Mouse (Mus musculus) ES-E14 (cell line): Measurements from ENCODE around the gene Abca7. TPM values are rescaled to one million over a fixed set of nuclear protein-coding genes. Genes with fewer than 3 reads are reported as not detected.

ENCODE experiments used
- DNase-seq: peaks from one replicate; pipeline ENCODE4 v3.0.0-alpha.2; 2013; ENCODE audit warnings: low read depth, low spot score
- H3K27ac ChIP-seq: 2 replicates; pipeline ENCODE4 v1.5.1; 2012; ENCODE audit warnings: low read depth, mild to moderate bottlenecking, low read length, moderate library complexity, mixed read lengths; ENCODE audit not compliant: poor library complexity, insufficient read depth, severe bottlenecking
- H3K36me3 ChIP-seq: 2 replicates; pipeline ENCODE4 v1.6.1; 2012; ENCODE audit warnings: mild to moderate bottlenecking, low read length, moderate library complexity, mixed read lengths; ENCODE audit not compliant: control insufficient read depth, poor library complexity, insufficient read depth, severe bottlenecking
- H3K4me1 ChIP-seq, 2 experiments: fragments of 150-350 bp in 1 of 2; sonication (generic) in 1 of 2; 2 replicates each; pipeline ENCODE4 v1.6.1; 2012; ENCODE audit warnings: low read length in 2 of 2, mild to moderate bottlenecking in 1 of 2, mixed read lengths in 1 of 2; ENCODE audit not compliant: control insufficient read depth in 2 of 2, insufficient read depth in 2 of 2, poor library complexity in 1 of 2
- H3K4me3 ChIP-seq, 2 experiments: fragments of 150-350 bp in 1 of 2; sonication (generic) in 1 of 2; 2 replicates each; pipeline ENCODE4 v1.5.1; 2012; ENCODE audit warnings: low read length in 2 of 2, low read depth in 1 of 2, mild to moderate bottlenecking in 1 of 2, mixed read lengths in 1 of 2; ENCODE audit not compliant: insufficient read depth in 1 of 2, poor library complexity in 1 of 2, severe bottlenecking in 1 of 2
- H3K9ac ChIP-seq: 2 replicates; pipeline ENCODE4 v1.6.1; 2012; ENCODE audit warnings: low read depth, mild to moderate bottlenecking, low read length, mixed read lengths; ENCODE audit not compliant: poor library complexity, insufficient read depth, severe bottlenecking
- H3K9me3 ChIP-seq: fragments of 150-350 bp; sonication (generic); 2 replicates; pipeline ENCODE4 v1.6.1; 2012; ENCODE audit warnings: low read depth, mild to moderate bottlenecking, low read length; ENCODE audit not compliant: control insufficient read depth, insufficient read depth
- CHD2 ChIP-seq: IDR thresholded peaks from 2 replicates; pipeline ENCODE4 v1.6.1; 2014; ENCODE audit warnings: mild to moderate bottlenecking, low read depth, low read length, inconsistent platforms
- HCFC1 ChIP-seq: IDR thresholded peaks from 2 replicates; pipeline ENCODE4 v1.6.1; 2012; ENCODE audit warnings: low read length, inconsistent platforms, borderline replicate concordance; ENCODE audit not compliant: insufficient read depth
- MAFK ChIP-seq: IDR thresholded peaks from 2 replicates; pipeline ENCODE4 v1.6.1; 2014; ENCODE audit warnings: mild to moderate bottlenecking, low read depth, low read length, inconsistent platforms; ENCODE audit not compliant: insufficient read depth
- ZC3H11A ChIP-seq: IDR thresholded peaks from 2 replicates; pipeline ENCODE4 v1.6.1; 2012; ENCODE audit warnings: low read depth, mild to moderate bottlenecking, inconsistent platforms, low read length, borderline replicate concordance
- ZNF384 ChIP-seq: IDR thresholded peaks from 2 replicates; pipeline ENCODE4 v1.6.1; 2012; ENCODE audit warnings: low read depth, low read length, inconsistent platforms
- in situ Hi-C, 2 experiments: fragments of 600-800 bp; cut with MboI; formaldehyde crosslinking; loops; one replicate each; pipeline ENCODE4 v1.15.1; 2025; ENCODE audit warnings: low sequenced_read_pairs in 2 of 2, inconsistent platforms in 1 of 2; ENCODE audit not compliant: unreplicated experiment in 2 of 2
- total RNA-seq: library from RNA; depleted of rRNA; stranded (reverse); fragments of 300-350 nt; gene quantifications from 2 replicates; pipeline ENCODE4 v1.2.3, GENCODE M21; 2012

Gene Abca7
- total RNA-seq, 1 experiment = 8.8 TPM

DNA sequence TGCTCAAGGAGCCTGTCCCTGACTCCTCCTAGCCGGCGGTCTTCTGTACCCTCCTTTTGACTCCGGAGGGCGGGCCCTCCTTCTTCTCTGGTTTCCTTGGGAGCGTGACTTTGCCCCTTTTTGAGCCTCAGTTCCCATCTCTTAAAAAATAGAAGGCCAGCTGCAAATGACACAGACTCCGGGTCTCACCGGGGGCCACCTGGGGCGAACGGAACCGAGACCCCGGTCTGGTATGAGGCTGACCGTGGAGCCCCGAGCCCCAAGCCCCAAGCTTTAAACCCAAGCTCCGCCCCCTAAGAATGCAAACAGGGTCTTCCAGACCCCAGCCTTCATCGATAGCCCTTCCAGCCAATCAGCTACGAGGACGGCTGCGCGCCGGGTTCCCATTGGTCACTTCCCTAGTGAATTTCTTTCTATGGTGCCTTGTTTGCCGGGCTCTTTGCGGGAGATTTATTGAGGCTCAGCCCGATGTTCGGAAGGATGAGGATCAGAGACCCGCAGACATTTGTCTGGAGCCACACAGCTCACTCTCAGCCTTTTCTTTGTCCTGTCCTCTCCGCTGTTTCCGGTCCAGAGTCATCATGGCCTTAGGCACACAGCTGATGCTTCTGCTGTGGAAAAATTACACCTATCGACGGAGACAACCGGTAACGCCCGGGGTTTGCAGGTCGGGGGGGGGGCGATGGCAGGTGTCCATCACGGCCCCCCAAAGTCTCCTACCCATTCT, 903 bp downstream of the Abca7 start:
- Histone ChIP-seq H3K9me3 (no peaks in the 10 kb centered on the region), H3K27ac (no peak overlapping the region), H3K9ac (peak overlapping the region; percentile 73; the same call in 1 of the 2 replicates), H3K4me1 (peaks cover 0 to 12% of the 10 kb centered on the region in 2 experiments; a peak in 1 of 4 replicates), H3K36me3 (peaks cover 14% of the 10 kb centered on the region; the same call in 1 of the 2 replicates), H3K4me3 (peak overlapping the region; percentile 79 to 94)
- peak; percentile 87 for DNase-seq
- TF ChIP-seq CHD2 = peak; percentile 56; the same call in 1 of the 2 replicates
- no peak for TF ChIP-seq HCFC1
- no peak for TF ChIP-seq MAFK
- no peak for TF ChIP-seq ZNF384
- TF ChIP-seq ZC3H11A = no peak
- in situ Hi-C loops = loop anchor here in 1 of 2 experiments (25.0 kb wide), 1 partner anchor 115 kb away; the partner anchor contains the start of genes Sbno2 and Stk11

DNA sequence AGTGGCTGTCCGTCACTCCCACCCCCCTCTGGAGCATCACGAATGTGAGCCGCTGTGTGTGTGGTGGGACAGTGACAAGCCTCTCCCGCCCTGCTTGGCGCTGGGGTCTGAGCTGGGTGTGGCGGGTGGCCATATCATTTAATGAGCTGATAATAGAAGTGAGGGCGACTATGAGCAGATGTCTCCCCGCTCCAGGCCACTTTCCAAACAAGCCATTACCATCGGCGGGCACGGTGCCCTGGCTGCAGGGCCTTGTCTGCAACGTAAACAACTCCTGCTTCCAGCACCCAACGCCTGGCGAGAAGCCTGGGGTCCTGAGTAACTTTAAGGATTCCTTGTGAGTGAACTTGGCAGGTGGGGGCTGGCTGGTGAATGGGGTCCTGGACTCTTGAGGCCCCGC, 1.5 kb downstream of the Abca7 start:
- Histone ChIP-seq H3K27ac (no peak overlapping the region), H3K9ac (peak overlapping the region; percentile 21; the same call in 1 of the 2 replicates)
- in situ Hi-C loops = loop anchor here in 1 of 2 experiments (25.0 kb wide), 1 partner anchor 114 kb away; the partner anchor contains the start of genes Sbno2 and Stk11

DNA sequence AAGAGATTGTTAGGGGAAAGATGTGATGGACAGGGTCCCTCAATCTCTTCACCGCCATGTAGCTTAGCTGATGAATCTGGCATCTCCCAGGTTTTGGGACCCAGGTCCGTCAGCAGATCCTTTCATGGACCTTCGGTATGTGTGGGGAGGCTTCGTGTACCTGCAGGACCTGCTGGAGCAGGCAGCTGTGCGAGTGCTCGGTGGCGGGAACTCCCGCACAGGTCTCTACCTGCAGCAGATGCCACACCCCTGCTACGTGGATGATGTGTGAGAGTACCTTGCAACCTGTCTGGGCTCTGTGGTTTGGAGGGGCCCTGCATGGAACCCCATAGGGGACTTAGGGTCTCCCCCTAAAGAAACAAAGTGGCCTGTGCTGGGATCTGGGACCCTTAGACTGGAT, 5.7 kb downstream of the Abca7 start:
- no peak overlapping the region for H3K4me3 ChIP-seq
- no peaks in the 10 kb centered on the region for H3K9me3 ChIP-seq
- H3K9ac ChIP-seq = no peak overlapping the region
- H3K27ac ChIP-seq = no peak overlapping the region
- H3K4me1 ChIP-seq = peaks cover 10 to 28% of the 10 kb centered on the region in 2 experiments
- in situ Hi-C loops = no loop called here
- TF ChIP-seq ZC3H11A = no peak
- TF ChIP-seq CHD2 = no peak
- TF ChIP-seq HCFC1 = no peak
- TF ChIP-seq MAFK = no peak
- TF ChIP-seq ZNF384 = no peak
- no peak for DNase-seq
- H3K36me3 ChIP-seq = no peaks in the 10 kb centered on the region; the same call in 1 of the 2 replicates

More for the DNA sequence above, 1.5 kb downstream of the Abca7 start:
- Histone ChIP-seq H3K4me3 (peak overlapping the region; percentile 79 to 94; a peak in 3 of 4 replicates), H3K9me3 (no peaks in the 10 kb centered on the region), H3K36me3 (peaks cover 14% of the 10 kb centered on the region; the same call in 1 of the 2 replicates), H3K4me1 (peaks cover 0 to 12% of the 10 kb centered on the region in 2 experiments; a peak in 2 of 4 replicates)
- TF ChIP-seq ZNF384 (no peak), CHD2 (no peak), MAFK (no peak), ZC3H11A (no peak), HCFC1 (no peak)
- DNase-seq = no peak

DNA sequence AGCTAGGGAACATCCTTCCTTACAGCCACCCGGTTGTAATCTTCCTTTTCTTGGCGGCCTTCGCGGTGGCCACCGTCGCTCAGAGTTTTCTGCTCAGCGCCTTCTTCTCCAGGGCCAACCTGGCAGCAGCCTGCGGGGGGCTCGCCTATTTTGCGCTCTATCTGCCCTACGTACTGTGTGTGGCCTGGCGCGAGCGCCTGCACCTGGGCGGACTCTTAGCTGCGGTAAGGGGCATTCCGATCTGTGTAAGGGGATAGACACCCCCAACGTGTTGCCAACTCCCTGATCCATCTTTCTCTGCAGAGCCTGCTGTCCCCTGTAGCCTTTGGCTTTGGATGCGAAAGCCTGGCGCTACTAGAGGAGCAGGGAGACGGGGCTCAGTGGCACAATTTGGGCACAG, 6.5 kb downstream of the Abca7 start:
- peaks cover 10 to 25% of the 10 kb centered on the region in 2 experiments for H3K4me1 ChIP-seq
- no peak for TF ChIP-seq ZNF384
- TF ChIP-seq HCFC1 = no peak
- TF ChIP-seq ZC3H11A = no peak
- no peak for TF ChIP-seq CHD2
- TF ChIP-seq MAFK = no peak
- no peaks in the 10 kb centered on the region for H3K9me3 ChIP-seq
- no peak for DNase-seq
- no peaks in the 10 kb centered on the region; the same call in 1 of the 2 replicates for H3K36me3 ChIP-seq
- no peak overlapping the region for H3K27ac ChIP-seq
- in situ Hi-C loops = no loop called here
- peak overlapping the region in 1 of 2 experiments; percentile 4; a peak in 1 of 4 replicates for H3K4me3 ChIP-seq
- no peak overlapping the region for H3K9ac ChIP-seq
